Mouse (Mus musculus) embryonic fibroblast, embryonic 13.5 days (primary cell): ENCODE measurements around the gene Wfdc5. TPM values are rescaled to one million over a fixed set of nuclear protein-coding genes. Genes with fewer than 3 reads are reported as not detected.

Experiments used
- H3K27ac ChIP-seq: 2 replicates; pipeline ENCODE4 v1.5.1; 2012; ENCODE audit warnings: low read length, control low read depth, inconsistent platforms; ENCODE audit not compliant: insufficient read depth
- H3K4me1 ChIP-seq: 2 replicates; pipeline ENCODE4 v1.6.1; 2011; ENCODE audit warnings: low read length; ENCODE audit not compliant: control insufficient read depth, insufficient read depth
- H3K4me3 ChIP-seq: 2 replicates; pipeline ENCODE4 v1.5.1; 2011; ENCODE audit warnings: mild to moderate bottlenecking, control low read depth, low read length; ENCODE audit not compliant: insufficient read depth
- CTCF ChIP-seq: IDR thresholded peaks from 2 replicates; pipeline ENCODE4 v1.5.1; 2011; ENCODE audit warnings: mild to moderate bottlenecking, control low read depth, low read length, moderate library complexity, borderline replicate concordance; ENCODE audit not compliant: insufficient read depth
- POLR2A ChIP-seq: IDR thresholded peaks from 2 replicates; pipeline ENCODE4 v1.6.1; 2011; ENCODE audit warnings: low read depth, mild to moderate bottlenecking, control low read depth, low read length, moderate library complexity
- polyA plus RNA-seq: library from polyadenylated mRNA; stranded (reverse); fragments of >200 nt; gene quantifications from 2 replicates; pipeline ENCODE4 v1.2.4, GENCODE M21; 2011; ENCODE audit warnings: low read depth; ENCODE audit not compliant: missing spikeins, insufficient read length

The Wfdc5 gene
- polyA plus RNA-seq, 1 experiment, result not detected

DNA sequence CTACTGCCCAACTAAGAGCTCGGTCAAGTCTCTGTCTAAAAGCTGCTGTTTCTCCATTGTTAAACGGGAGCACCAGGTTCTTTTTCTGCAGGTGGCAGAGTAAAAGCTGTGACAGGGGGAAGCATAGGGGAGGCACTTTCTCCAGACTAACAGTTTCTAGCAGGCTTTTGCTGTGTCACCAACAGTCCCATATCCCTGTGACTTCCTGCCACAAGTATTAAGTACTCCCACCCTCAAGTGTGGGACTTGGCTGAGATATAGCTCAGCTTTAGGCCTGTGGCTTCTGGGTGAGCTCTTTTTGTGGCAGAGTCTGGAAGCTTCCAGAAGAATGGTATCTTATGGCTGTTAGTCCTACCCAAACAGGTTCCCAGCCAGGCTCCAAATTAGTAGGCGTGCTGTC is 6.7 kb downstream of the Wfdc5 start:
- Histone ChIP-seq H3K4me3 (no peak overlapping the region), H3K4me1 (peaks cover 5% of the 10 kb centered on the region), H3K27ac (no peak overlapping the region)
- TF ChIP-seq CTCF (no peak), POLR2A (no peak)

DNA sequence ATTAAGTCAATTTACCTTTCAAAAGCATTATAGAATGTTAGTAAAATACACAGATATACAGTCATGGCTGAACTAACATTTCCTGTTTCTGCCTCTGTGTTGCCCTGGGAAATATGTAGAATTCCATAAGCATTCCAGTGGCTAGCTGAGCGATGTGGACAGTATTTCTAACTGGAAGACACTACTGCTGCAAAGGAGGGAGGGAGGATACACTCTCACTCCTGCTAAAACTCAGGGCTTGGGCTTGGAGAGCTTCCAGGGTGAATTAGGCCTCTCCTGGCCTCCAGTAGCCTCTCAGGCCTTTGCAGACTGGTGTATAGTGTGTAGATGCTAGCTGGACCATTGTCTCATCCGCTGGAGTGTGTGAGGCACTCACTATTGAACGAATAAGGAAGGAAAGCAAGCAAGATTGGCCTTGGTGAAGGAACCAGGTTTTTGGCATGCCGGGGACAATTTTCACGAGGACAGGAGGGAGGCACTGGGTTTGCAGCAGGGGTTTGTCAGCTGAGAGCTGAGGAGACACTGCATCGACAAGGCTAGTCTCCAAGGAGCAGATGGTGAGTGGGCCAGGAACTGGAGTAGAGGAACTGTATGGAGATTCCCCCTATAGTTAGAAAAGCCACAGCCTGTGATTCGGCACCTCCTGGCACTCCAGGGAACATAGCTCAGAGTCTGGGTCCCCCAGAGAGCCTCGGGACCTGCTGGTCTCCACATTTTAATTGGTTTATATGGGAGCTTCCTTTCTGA is 7.7 kb downstream of the Wfdc5 start:
- Histone ChIP-seq H3K4me1 (peaks cover 5% of the 10 kb centered on the region), H3K27ac (peak overlapping the region; percentile 60), H3K4me3 (no peak overlapping the region)
- TF ChIP-seq CTCF (no peak), POLR2A (no peak)

DNA sequence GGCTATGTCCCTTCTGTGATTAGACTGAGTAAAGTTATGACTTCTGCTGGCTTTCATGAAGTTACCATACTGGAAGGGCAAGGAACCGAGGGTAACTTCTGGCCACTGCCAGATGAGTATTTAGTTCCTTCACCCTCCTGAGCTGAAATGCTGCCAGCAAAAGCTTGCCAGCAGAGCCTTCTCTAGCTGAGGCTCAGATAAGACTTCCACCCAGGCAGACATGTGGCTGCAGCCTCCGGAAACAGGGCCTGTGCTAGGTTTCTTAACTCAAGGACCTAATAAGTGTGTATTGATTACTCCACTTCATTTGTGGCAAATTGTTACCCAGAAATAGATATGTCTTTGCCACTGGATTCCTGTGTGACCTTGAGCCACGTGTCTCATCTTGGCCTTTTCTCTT is 9.1 kb downstream of the Wfdc5 start:
- H3K4me1 ChIP-seq, result peaks cover 5% of the 10 kb centered on the region

DNA sequence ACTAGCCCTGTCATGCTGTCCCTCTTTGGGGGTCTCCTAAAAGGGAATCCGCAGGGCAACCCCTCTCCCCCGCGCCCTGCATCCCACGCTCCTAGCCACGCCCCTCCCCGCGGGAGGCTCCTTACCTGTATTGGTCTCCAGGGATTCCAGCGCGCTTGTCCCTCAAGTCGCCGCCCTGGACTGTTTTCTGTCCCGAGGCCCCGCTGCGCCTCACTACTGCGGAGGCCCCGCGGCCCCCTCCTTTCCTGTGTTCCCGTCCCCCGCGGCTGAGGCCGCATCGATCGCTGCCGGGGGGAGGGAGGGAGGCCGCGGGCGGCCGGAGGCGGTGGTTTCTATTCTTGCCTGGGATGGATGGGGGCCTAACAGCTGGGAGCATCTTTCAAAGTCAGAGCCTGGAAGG is 11.6 kb downstream of the Wfdc5 start, which contains the start of gene Kcns1:
Gene Kcns1, minus strand, starts transcription at position 212 of the 400 bp plus-strand sequence.
- Histone ChIP-seq H3K4me3 (peak within 1 kb of the TSS; percentile 12; the same call in 1 of the 2 replicates), H3K4me1 (peaks cover 5% of the 10 kb centered on the region), H3K27ac (no peak within 1 kb of the TSS)
- TF ChIP-seq CTCF, result no peak
- no peak for TF ChIP-seq POLR2A

More for the DNA sequence above, 9.1 kb downstream of the Wfdc5 start:
- TF ChIP-seq CTCF (no peak), POLR2A (no peak)
- no peak overlapping the region for H3K27ac ChIP-seq
- no peak overlapping the region for H3K4me3 ChIP-seq

DNA sequence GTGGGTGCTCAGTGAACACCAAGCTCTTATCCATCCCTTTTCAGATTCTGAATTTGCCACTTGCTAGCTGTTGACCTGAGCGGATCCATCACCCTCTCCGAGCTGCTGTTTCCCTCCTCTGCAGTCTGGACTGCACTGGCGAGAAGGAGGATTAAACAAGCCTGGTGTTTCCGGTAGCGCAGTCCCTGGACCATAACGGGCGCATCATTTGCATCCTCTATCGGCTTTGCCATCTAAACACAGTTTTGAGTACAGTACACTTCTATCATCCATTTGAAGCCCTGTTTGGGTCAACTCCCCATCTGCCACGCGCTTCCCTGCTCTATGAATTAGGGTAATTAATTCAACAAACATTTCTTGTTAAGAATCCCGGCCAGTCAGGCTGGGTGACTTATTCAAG is 12.2 kb downstream of the Wfdc5 start:
- Histone ChIP-seq H3K27ac (no peak overlapping the region), H3K4me1 (peaks cover 5% of the 10 kb centered on the region), H3K4me3 (no peak overlapping the region)
- TF ChIP-seq POLR2A, result no peak
- no peak for TF ChIP-seq CTCF

DNA sequence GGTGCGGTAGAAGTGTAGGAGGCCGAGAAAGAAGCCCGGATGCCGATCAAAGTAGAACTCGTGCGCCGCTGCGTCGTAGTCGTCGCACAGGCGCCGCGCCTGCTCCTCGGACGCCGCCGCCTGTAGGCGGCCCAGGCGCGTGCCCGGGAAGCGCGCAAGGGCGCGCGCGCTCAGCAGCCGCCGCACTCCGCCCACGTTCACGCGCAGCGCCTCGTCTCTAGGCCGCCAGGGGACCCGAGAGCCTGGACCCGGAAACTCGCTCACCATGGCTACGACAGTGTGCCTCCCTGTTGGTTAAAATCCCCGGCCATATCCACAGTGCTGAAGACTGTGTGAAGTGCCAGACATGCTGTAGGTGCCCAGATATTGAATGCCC is 14.0 kb downstream of the Wfdc5 start:
- TF ChIP-seq POLR2A (no peak), CTCF (no peak)
- Histone ChIP-seq H3K4me1 (no peaks in the 10 kb centered on the region), H3K4me3 (no peak overlapping the region), H3K27ac (no peak overlapping the region)

DNA sequence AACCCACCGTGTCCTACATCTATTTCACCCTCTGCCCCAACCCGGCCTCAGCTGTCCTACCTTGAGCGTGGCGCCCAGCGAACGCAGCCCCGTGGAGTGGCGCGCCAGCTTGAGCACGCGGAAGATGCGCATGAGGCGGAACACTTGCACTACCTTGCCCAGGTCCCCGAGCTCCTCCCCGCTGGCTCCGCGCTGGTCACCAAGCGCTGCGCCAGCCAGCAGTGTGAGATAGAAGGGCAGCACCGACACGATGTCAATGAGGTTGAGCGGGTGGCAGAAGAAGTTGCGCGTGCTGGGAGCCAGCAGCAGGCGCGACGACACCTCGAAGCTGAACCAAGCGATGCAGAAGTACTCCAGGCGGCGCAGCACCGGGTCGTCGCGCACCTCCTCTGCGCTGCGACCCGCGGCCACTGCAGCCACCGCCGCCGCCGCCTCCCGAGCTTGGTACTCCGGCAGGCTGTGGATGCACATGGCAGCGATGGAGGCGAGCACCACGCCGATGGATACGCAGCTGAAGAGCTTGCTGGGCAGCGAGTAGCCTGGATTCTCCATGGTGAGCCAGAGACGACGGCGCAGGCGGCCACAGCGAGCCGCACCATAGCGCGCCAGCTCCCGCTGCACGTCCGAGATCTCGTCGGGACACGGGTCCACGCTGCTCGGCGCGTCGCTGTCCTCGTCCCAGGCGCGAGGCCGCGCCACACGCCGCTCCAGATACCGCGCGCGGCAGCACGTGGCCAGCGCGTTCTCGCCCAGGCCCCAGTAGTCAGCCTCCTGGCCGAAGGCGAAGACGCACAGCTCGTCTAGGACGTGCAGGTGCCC is 14.6 kb downstream of the Wfdc5 start:
- no peak overlapping the region for H3K27ac ChIP-seq
- no peak overlapping the region for H3K4me3 ChIP-seq
- TF ChIP-seq POLR2A (no peak), CTCF (no peak)
- H3K4me1 ChIP-seq, result no peaks in the 10 kb centered on the region

DNA sequence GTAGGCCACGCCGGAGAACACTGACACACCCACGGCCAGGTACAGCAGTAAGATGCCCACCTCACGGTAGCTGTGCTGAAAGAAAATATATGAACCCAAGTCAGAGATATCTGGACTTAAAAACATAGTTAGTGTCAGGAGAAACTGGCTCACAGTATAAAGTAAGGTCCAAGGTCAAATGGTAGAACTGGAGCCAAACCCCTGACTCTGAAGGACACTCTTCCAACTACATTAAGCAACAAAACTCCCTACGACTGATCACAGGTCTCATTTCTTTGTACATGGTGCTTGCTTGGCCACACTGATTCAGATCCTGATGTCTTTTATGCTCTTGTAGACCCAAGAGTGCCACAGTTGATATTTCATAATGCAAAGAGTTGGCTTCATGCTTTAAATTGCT is 17.6 kb downstream of the Wfdc5 start:
- H3K27ac ChIP-seq, result no peak overlapping the region
- TF ChIP-seq POLR2A (no peak), CTCF (no peak)
- no peaks in the 10 kb centered on the region for H3K4me1 ChIP-seq
- no peak overlapping the region for H3K4me3 ChIP-seq

DNA sequence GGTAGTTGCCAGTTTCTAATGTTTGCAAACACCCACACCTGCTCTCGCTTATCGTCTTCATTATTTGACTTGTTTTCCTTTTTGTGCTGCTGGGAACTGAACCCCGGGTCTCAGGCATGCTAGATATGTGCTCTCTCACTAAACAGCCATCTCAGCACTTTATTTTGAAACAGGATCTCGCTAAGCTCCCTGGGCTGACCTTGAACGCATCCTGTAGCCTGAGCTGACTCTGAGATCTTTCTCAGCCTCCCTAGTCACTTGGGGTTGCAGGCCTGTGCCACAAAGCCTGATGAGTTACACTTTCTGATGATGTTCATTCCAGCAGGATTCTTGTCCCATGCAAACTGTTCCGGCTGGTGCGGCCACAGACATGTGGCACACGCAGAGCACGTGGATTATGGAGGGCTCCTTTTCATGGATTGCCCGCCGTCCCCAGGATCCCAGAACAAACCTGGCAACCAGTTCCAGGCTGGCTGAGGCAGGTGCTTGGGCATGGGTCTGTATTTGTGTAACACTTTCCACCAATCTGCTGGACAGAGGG is 21.0 kb downstream of the Wfdc5 start:
- H3K4me3 ChIP-seq, result no peak overlapping the region
- H3K4me1 ChIP-seq, result no peaks in the 10 kb centered on the region
- no peak for TF ChIP-seq CTCF
- no peak for TF ChIP-seq POLR2A
- H3K27ac ChIP-seq, result no peak overlapping the region
